ENCODE assay signal across 8 mouse cellular contexts in the genomic region with DNA sequence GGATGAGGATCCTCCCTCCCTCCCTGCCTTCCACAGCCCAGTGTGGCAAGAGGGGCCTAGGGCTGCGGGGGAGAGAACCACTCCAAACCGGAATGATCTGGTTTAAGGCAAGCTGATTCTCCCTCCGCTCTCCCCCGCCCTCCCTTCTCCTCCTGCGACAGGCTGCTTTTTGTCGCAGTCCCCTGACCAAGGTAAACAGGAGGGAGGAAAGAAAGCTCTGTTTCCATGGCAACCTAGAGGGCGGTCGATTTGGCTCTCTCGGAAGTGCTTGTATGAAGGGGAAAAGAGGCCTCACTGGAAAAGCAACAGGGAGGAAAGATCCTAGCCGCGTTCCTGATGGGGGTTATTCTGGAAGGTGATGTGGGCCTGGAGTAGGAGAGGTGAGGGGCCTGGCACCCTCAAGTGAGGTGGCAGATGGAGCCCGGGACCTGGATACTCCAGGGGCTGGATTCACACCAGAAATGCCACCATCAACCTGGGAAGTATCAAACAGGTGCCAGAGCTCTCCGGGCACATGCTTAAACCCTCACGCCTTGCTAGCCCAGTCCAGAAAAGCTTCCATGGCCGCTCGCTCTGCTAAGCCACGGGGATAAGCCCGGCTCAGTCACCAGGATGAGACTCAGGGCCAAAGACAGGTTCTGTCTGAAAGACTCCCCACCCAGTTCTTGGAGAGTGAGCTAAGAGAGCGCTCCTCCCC. TPM values are rescaled to one million over a fixed set of nuclear protein-coding genes. Genes with fewer than 3 reads are reported as not detected.
DNase-seq lines count a peak whose midpoint lies in the region; ATAC-seq lines count a peak whose summit lies in the region.

No protein-coding gene starts in this region.

- H3K4me1 ChIP-seq in heart, embryonic 11.5 days (ENCODE audit: control insufficient read depth, insufficient read depth, low read length) = peaks cover 43% of the 10 kb centered on the region
- H3K4me1 ChIP-seq in limb, embryonic 10.5 days = peaks cover 68% of the 10 kb centered on the region
- peaks cover 34% of the 10 kb centered on the region for H3K4me1 ChIP-seq in midbrain, embryonic 15.5 days

- no peak overlapping the region for H3K4me3 ChIP-seq in heart, embryonic 11.5 days (ENCODE audit: low read depth, low read length)
- peak overlapping the region; percentile 48 for H3K4me3 ChIP-seq in limb, embryonic 10.5 days
- no peak overlapping the region for H3K4me3 ChIP-seq in midbrain, embryonic 15.5 days

- H3K36me3 ChIP-seq in heart, embryonic 11.5 days (ENCODE audit: control insufficient read depth, insufficient read depth, low read length) = no peaks in the 10 kb centered on the region
- peaks cover 10% of the 10 kb centered on the region for H3K36me3 ChIP-seq in limb, embryonic 10.5 days
- no peaks in the 10 kb centered on the region for H3K36me3 ChIP-seq in midbrain, embryonic 15.5 days (replicated peaks)

- peak; percentile 76 for DNase-seq in adrenal gland, postnatal 14 days
- peak; percentile 96 for DNase-seq in embryo, embryonic 10 days (ENCODE audit: low spot score)
- peak; percentile 39 for DNase-seq in kidney, adult 9 months
- peak; percentile 90 for DNase-seq in limb, embryonic 10.5 days (ENCODE audit: low spot score)
- peak; percentile 79 for DNase-seq in testis, postnatal 10 days (ENCODE audit: low spot score)
- no peak for DNase-seq in urinary bladder, postnatal 14 days (ENCODE audit: low spot score)

- H3K9me3 ChIP-seq in heart, embryonic 11.5 days (replicated peaks; ENCODE audit: control insufficient read depth, low read length) = no peaks in the 10 kb centered on the region
- no peaks in the 10 kb centered on the region for H3K9me3 ChIP-seq in limb, embryonic 10.5 days (replicated peaks)
- no peaks in the 10 kb centered on the region for H3K9me3 ChIP-seq in midbrain, embryonic 15.5 days

- H3K27ac ChIP-seq in heart, embryonic 11.5 days (ENCODE audit: low read depth, low read length) = peak overlapping the region; percentile 91
- H3K27ac ChIP-seq in limb, embryonic 10.5 days = peak overlapping the region; percentile 99
- peak overlapping the region; percentile 94 for H3K27ac ChIP-seq in midbrain, embryonic 15.5 days

- WGBS in heart, embryonic 11.5 days (ENCODE audit: insufficient replicate concordance) = 23% methylated on average over 18 of the region's 19 CpGs
- 17% methylated on average over 19 of the region's 19 CpGs for WGBS in limb, embryonic 10.5 days
- WGBS in midbrain, embryonic 15.5 days = 10% methylated on average over 19 of the region's 19 CpGs

- ATAC-seq in heart, embryonic 11.5 days (replicated peaks; ENCODE audit: insufficient number of reproducible peaks, low FRiP score, low TSS enrichment) = peak; percentile 70
- peak; percentile 96 for ATAC-seq in midbrain, embryonic 15.5 days (replicated peaks)

- no peaks in the 10 kb centered on the region for H3K27me3 ChIP-seq in heart, embryonic 11.5 days (ENCODE audit: control insufficient read depth, insufficient read depth, low read length)
- no peaks in the 10 kb centered on the region for H3K27me3 ChIP-seq in limb, embryonic 10.5 days (ENCODE audit: low read depth, poor library complexity, severe bottlenecking)
- H3K27me3 ChIP-seq in midbrain, embryonic 15.5 days (replicated peaks) = no peaks in the 10 kb centered on the region

- peak overlapping the region; percentile 83 for H3K4me2 ChIP-seq in heart, embryonic 11.5 days
- H3K4me2 ChIP-seq in midbrain, embryonic 15.5 days = peak overlapping the region; percentile 53

- peak overlapping the region; percentile 79 for H3K9ac ChIP-seq in heart, embryonic 11.5 days (ENCODE audit: low read depth, low read length)
- H3K9ac ChIP-seq in midbrain, embryonic 15.5 days = peak overlapping the region; percentile 28; the same call in 1 of the 2 replicates

RNA-seq across cellular contexts. Expression of gene Tmem209, which starts 48.7 kb away (rescaled TPM):
- total RNA-seq in adrenal gland, postnatal 14 days (2021) = 24.1 and 24.7 TPM in 2 replicates
- polyA plus RNA-seq in heart, embryonic 11.5 days (2014; fragmentation: Nextera tagmentation; extraction: Ambion mirVana) = 29.3 and 30.9 TPM in 2 replicates
- 45.7 and 51.6 TPM in 2 replicates for polyA plus RNA-seq in limb, embryonic 10.5 days (2016; fragmentation: Nextera tagmentation; extraction: Ambion mirVana)
- polyA plus RNA-seq in midbrain, embryonic 15.5 days (2015; fragmentation: Nextera tagmentation; extraction: Ambion mirVana) = 31.3 and 31.6 TPM in 2 replicates

RNA-seq across cellular contexts. Expression of gene Ssmem1, which starts 48.8 kb away (rescaled TPM):
- total RNA-seq in adrenal gland, postnatal 14 days (2021) = 0.33 TPM in 1 of 2 replicates, not detected in the other
- polyA plus RNA-seq in heart, embryonic 11.5 days (2014; fragmentation: Nextera tagmentation; extraction: Ambion mirVana) = 0.62 TPM in 1 of 2 replicates, not detected in the other
- 0.38 and 0.59 TPM in 2 replicates for polyA plus RNA-seq in limb, embryonic 10.5 days (2016; fragmentation: Nextera tagmentation; extraction: Ambion mirVana)
- polyA plus RNA-seq in midbrain, embryonic 15.5 days (2015; fragmentation: Nextera tagmentation; extraction: Ambion mirVana) = 0.21 TPM in 1 of 2 replicates, not detected in the other

RNA-seq across cellular contexts. Expression of gene Klhdc10, which starts 59.2 kb away (rescaled TPM):
- 72.4 and 72.6 TPM in 2 replicates for total RNA-seq in adrenal gland, postnatal 14 days (2021)
- 24.9 and 28.2 TPM in 2 replicates for polyA plus RNA-seq in heart, embryonic 11.5 days (2014; fragmentation: Nextera tagmentation; extraction: Ambion mirVana)
- polyA plus RNA-seq in limb, embryonic 10.5 days (2016; fragmentation: Nextera tagmentation; extraction: Ambion mirVana) = 46.2 and 49.2 TPM in 2 replicates
- 42.3 and 44.7 TPM in 2 replicates for polyA plus RNA-seq in midbrain, embryonic 15.5 days (2015; fragmentation: Nextera tagmentation; extraction: Ambion mirVana)
